Mouse (Mus musculus): ENCODE measurements at regions not wholly inside any gene's neighbourhood (a gene's known extent, or its start where the extent isn't known, plus 50 kb on each side); places are given as distances from the start of the nearest gene placed in this dataset.

DNA sequence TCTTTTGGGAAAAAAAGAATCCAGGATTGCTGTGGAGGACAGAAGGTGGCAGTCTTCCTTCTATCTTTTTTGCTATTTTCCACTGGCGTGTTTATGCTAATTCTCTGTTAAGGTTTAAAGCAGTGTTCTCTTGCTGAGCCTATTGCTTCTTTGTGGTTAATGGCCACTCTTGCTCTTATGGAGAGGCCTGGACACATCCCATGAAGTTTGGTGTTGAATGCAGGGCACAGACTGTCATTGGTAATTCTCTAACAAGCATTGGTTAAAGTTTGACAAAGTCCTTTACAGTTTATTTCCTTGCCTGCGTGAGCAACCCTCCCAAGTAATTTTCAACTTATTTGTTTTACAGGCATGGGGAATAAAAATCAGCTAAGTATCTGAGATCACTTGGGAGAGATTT lies 165.1 kb upstream of the Pdcd1 start:
- Histone ChIP-seq H3K4me3 (no peak overlapping the region), H3K9ac (no peak overlapping the region), H3K9me3 (replicated peaks) (no peaks in the 10 kb centered on the region), H3K27me3 (no peaks in the 10 kb centered on the region), H3K4me2 (no peak overlapping the region), H3K4me1 (replicated peaks) (no peaks in the 10 kb centered on the region), H3K27ac (no peak overlapping the region), H3K36me3 (no peaks in the 10 kb centered on the region)
- WGBS: 81% methylated on average over 2 of the region's 2 CpGs
- ATAC-seq (replicated peaks; ENCODE audit: insufficient number of reproducible peaks, insufficient read depth, low FRiP score, low read depth): no peak

DNA sequence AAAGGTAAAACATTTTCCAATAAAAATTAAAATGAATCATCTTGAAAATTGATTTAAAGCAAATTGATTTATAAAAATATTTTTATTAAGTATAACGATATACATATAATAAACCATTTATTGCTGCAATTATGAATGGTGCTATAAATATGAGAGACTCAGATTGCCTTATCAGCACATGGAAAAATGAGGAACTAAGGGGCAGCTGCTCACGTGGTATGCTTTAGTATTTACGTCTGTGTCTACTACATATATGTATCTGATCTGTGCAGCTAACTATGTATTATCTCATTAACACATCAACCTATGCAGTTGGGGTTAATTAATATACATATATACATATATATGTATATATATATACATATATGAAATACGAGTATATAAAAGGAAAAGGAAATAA lies 156.6 kb upstream of the Pdcd1 start:
- WGBS: 64% methylated on average over 4 of the region's 4 CpGs
- H3K36me3 ChIP-seq: no peaks in the 10 kb centered on the region
- no peaks in the 10 kb centered on the region for H3K4me1 ChIP-seq (replicated peaks)
- no peak for ATAC-seq (replicated peaks; ENCODE audit: insufficient number of reproducible peaks, insufficient read depth, low FRiP score, low read depth)
- H3K27me3 ChIP-seq: no peaks in the 10 kb centered on the region
- no peak overlapping the region for H3K4me3 ChIP-seq
- no peak overlapping the region for H3K9ac ChIP-seq
- H3K4me2 ChIP-seq: no peak overlapping the region
- H3K9me3 ChIP-seq (replicated peaks): no peaks in the 10 kb centered on the region
- no peak overlapping the region for H3K27ac ChIP-seq

DNA sequence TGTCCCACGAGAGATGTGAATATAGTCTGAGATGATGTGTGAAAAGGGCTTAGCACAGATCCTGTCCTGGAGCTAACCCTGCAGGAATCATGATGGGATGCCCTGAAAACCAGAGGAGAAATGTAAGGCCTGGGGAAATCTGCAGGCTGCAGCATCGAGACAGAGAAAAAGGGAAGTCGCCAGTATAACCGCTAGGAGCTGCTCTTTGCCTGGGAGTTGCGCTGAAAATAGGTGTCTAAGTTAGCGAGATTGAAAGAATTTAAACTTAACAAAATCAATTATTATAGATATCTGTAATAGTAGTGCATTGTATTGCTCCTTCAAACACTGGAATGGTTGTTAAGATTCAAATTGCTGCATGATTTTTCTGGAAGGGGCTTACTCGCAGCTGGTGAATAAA lies 155.5 kb upstream of the Pdcd1 start:
- H3K27ac ChIP-seq: no peak overlapping the region
- no peak for ATAC-seq (replicated peaks; ENCODE audit: insufficient number of reproducible peaks, insufficient read depth, low FRiP score, low read depth)
- H3K9ac ChIP-seq: no peak overlapping the region
- no peaks in the 10 kb centered on the region for H3K36me3 ChIP-seq
- no peaks in the 10 kb centered on the region for H3K9me3 ChIP-seq (replicated peaks)
- no peaks in the 10 kb centered on the region for H3K27me3 ChIP-seq
- H3K4me3 ChIP-seq: no peak overlapping the region
- H3K4me2 ChIP-seq: no peak overlapping the region
- 78% methylated on average over 7 of the region's 7 CpGs for WGBS
- no peaks in the 10 kb centered on the region for H3K4me1 ChIP-seq (replicated peaks)

DNA sequence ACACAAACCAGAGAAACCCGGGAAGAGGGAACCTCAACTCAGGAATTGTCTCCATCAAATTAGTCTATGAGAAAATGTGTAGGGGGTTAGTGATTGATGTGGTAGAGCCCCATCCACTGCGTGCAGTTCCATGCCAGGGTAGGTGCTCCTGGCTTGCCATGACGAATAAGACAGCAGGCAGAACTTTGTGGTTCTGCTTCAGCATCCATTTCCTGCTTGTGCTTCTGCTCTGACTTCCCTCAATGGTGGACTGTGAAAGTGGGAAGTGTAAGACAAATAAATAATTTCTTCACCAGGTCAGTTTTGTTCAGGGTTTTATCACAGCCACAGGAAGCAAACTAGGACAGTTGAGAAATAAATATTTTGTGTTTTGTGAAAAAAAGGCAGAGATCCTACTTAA lies 150.9 kb upstream of the Pdcd1 start:
- Histone ChIP-seq H3K4me2 (no peak overlapping the region), H3K9ac (no peak overlapping the region), H3K36me3 (no peaks in the 10 kb centered on the region), H3K4me1 (replicated peaks) (no peaks in the 10 kb centered on the region), H3K4me3 (no peak overlapping the region), H3K27ac (no peak overlapping the region), H3K27me3 (no peaks in the 10 kb centered on the region), H3K9me3 (replicated peaks) (no peaks in the 10 kb centered on the region)
- no peak for ATAC-seq (replicated peaks; ENCODE audit: insufficient number of reproducible peaks, insufficient read depth, low FRiP score, low read depth)
- 81% methylated on average over 3 of the region's 3 CpGs for WGBS

DNA sequence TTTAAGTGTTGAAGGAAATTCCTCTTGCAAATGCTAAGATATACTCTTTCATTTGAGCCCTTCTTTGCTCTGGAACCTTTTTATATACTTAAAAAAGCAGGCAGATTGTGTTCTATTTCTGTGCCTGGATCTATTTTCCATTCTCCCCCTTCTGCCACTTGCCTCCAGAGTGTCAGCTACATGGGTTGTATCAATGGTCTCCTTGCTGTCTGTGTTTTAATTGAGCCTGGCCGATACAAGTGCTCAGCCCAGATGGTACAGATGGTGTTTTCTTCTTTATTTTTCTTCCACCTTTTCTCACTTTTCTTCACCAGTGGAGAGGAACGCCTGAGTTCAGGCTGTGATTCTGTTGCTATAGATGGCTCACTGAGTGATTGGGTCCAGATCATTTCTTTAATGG lies 131.5 kb upstream of the Pdcd1 start:
- no peak overlapping the region for H3K27ac ChIP-seq
- no peak for ATAC-seq (replicated peaks; ENCODE audit: insufficient number of reproducible peaks, insufficient read depth, low FRiP score, low read depth)
- H3K27me3 ChIP-seq: no peaks in the 10 kb centered on the region
- H3K4me1 ChIP-seq (replicated peaks): no peaks in the 10 kb centered on the region
- WGBS: 59% methylated on average over 2 of the region's 2 CpGs
- H3K36me3 ChIP-seq: no peaks in the 10 kb centered on the region
- no peaks in the 10 kb centered on the region for H3K9me3 ChIP-seq (replicated peaks)
- no peak overlapping the region for H3K4me2 ChIP-seq
- no peak overlapping the region for H3K9ac ChIP-seq
- no peak overlapping the region for H3K4me3 ChIP-seq

DNA sequence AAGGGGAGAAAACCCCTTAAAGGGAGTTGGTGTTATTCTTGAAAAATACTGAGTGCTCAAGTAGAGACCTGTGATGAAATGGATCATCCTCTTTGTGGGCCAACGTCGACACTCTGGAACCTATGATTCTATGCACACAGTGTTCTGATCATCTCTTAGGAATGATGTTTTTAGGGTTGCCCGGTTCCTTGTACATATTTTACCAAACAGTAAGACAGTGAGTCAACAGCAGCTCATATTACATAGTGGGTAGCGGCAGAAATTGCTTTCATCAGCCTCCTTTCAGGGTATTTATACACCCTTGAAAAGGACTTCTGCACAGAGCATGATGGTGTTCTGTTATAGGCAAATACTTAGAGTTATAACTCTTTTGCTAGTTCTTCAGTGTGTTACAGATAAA lies 97.6 kb upstream of the Pdcd1 start:
- WGBS: 86% methylated on average over 4 of the region's 4 CpGs
- Histone ChIP-seq H3K36me3 (no peaks in the 10 kb centered on the region), H3K27me3 (no peaks in the 10 kb centered on the region), H3K4me1 (replicated peaks) (no peaks in the 10 kb centered on the region), H3K9ac (no peak overlapping the region), H3K4me2 (no peak overlapping the region), H3K9me3 (replicated peaks) (no peaks in the 10 kb centered on the region), H3K27ac (no peak overlapping the region), H3K4me3 (no peak overlapping the region)
- ATAC-seq (replicated peaks; ENCODE audit: insufficient number of reproducible peaks, insufficient read depth, low FRiP score, low read depth): no peak

DNA sequence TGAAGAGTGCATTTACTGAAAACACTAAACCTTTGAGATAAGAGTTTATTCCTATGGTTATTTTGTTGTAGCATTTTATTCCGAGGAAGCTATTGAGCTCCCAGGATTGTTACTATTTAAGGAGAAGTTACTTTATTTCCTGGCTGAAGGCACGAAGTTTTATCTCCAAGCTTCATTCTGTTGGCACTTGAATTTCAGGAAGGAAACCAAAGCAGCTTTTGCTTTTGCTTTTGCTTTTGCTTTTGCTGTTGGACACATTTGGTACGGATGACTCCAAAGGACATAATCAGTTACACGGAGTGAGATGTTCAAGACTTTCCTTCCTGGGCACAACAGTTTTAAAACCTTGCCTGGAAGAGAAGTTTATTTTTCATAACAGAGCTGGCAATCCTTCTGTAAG lies 94.7 kb upstream of the Pdcd1 start:
- Histone ChIP-seq H3K9ac (no peak overlapping the region), H3K4me1 (replicated peaks) (no peaks in the 10 kb centered on the region), H3K36me3 (no peaks in the 10 kb centered on the region), H3K27ac (no peak overlapping the region), H3K4me2 (no peak overlapping the region), H3K27me3 (no peaks in the 10 kb centered on the region), H3K4me3 (no peak overlapping the region), H3K9me3 (replicated peaks) (no peaks in the 10 kb centered on the region)
- 38% methylated on average over 4 of the region's 4 CpGs for WGBS
- no peak for ATAC-seq (replicated peaks; ENCODE audit: insufficient number of reproducible peaks, insufficient read depth, low FRiP score, low read depth)

DNA sequence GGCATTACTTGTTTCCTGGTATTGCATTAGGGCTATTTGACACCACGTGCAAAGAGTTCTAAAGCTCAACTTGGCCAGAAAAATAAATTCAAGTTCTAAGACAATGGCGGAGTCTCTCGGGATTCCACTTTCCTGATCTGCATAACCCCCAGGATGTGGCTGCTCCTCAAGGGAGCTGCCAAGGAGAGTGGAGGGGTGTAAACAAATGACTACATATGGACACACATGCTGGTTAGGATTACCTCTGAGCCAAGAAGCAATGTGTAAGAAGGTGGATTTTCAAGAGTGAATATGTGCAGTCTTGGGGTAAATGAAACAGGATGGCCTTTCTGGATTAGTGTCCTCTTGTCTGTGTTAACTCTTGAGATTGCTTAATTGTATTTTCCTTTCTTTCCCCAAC lies 88.2 kb upstream of the Pdcd1 start:
- Histone ChIP-seq H3K27ac (no peak overlapping the region), H3K27me3 (no peaks in the 10 kb centered on the region), H3K4me3 (no peak overlapping the region), H3K9ac (no peak overlapping the region), H3K36me3 (no peaks in the 10 kb centered on the region), H3K4me2 (no peak overlapping the region), H3K9me3 (replicated peaks) (no peaks in the 10 kb centered on the region), H3K4me1 (replicated peaks) (no peaks in the 10 kb centered on the region)
- WGBS: 62% methylated on average over 3 of the region's 3 CpGs
- ATAC-seq (replicated peaks; ENCODE audit: insufficient number of reproducible peaks, insufficient read depth, low FRiP score, low read depth): no peak

DNA sequence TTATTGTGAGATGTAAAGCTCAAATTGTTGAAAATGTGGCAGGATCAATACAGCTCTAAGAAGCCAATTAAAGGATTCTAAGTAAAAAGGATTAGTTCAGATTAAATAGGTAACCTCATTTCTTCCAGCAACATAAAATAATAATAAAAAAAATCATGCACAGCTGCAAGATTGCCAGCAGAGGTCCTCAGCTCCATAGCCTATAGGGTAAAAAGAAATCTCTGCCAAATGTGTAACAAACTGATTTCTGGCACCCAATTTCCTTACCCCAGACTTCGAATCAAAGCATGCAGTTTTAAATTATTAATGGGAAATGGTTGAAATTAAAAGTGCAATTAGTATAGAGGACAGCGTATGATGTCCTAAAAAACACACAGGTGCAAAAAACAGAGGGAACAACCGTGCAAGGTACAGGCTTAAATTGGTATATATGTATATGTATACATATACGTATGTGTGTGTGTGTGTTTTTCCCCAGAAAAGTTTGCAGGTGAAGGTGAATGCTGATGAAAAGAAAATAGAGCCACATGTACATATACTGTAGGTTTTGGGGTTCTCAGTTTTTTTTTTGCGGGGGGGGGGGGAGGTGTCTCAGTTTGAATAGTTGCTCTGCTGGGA lies 87.2 kb upstream of the Pdcd1 start:
- H3K4me2 ChIP-seq: no peak overlapping the region
- WGBS: 78% methylated on average over 5 of the region's 5 CpGs
- H3K27ac ChIP-seq: no peak overlapping the region
- no peak overlapping the region for H3K4me3 ChIP-seq
- H3K36me3 ChIP-seq: no peaks in the 10 kb centered on the region
- H3K9ac ChIP-seq: no peak overlapping the region
- H3K4me1 ChIP-seq (replicated peaks): no peaks in the 10 kb centered on the region
- no peak for ATAC-seq (replicated peaks; ENCODE audit: insufficient number of reproducible peaks, insufficient read depth, low FRiP score, low read depth)
- no peaks in the 10 kb centered on the region for H3K27me3 ChIP-seq
- H3K9me3 ChIP-seq (replicated peaks): no peaks in the 10 kb centered on the region

DNA sequence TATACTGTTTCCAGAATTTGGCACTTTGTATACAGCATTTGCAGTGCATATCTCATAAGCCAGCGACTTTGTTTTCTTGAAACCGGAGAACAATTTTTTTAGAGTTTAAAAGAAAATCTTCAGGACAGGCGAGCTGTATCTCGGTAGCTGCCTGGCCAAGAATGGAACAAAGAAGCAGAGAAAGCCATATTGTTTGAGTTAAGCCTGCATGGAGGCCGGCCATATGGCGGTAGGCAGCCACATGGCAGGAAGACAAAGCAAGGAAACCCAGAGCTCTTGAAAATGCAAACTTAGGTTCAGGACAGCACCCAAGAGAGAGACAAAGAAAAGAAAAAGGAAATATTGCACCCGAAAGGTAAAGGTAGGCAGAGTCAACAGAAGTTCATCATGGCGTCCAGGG lies 84.4 kb upstream of the Pdcd1 start:
- Histone ChIP-seq H3K4me1 (replicated peaks) (no peaks in the 10 kb centered on the region), H3K27me3 (no peaks in the 10 kb centered on the region), H3K27ac (no peak overlapping the region), H3K4me3 (no peak overlapping the region), H3K36me3 (no peaks in the 10 kb centered on the region), H3K9ac (no peak overlapping the region), H3K9me3 (replicated peaks) (no peaks in the 10 kb centered on the region), H3K4me2 (no peak overlapping the region)
- ATAC-seq (replicated peaks; ENCODE audit: insufficient number of reproducible peaks, insufficient read depth, low FRiP score, low read depth): no peak
- WGBS: 74% methylated on average over 8 of the region's 8 CpGs

Measured in heart, embryonic 15.5 days (tissue).